Mouse (Mus musculus): ENCODE measurements around the gene Schip1. TPM values are rescaled to one million over a fixed set of nuclear protein-coding genes. Genes with fewer than 3 reads are reported as not detected.

The Schip1 gene
- polyA plus RNA-seq, 1 experiment, result 10.6 TPM

DNA sequence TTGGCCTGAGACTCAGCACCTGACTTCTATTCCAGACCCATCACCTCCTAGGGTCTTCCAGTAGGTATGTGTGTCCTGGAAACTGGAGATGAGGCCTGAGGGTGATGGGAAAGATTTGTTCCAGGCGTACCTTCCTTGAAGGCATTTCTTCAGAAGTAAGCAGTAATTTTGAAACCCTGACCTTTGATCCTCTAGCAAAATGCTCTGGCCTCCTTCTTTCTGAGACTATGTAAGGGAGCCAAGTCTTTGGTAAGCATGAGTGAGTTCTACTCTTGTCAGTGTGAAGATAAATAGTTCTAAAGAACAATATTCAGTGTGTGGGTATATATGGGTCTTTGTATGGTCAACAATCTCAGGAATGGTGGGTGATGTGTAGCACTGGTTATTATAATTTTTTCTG is 65.8 kb downstream of the Schip1 start:
- peak; percentile 68 for DNase-seq
- no peak overlapping the region for H3K4me3 ChIP-seq (ENCODE audit: insufficient read depth, low read depth, low read length)
- 60% methylated on average over 1 of the region's 1 CpGs for WGBS
- no peaks in the 10 kb centered on the region for H3K27me3 ChIP-seq (replicated peaks; ENCODE audit: control insufficient read depth, insufficient read depth, low read length)
- H3K36me3 ChIP-seq (ENCODE audit: control insufficient read depth, insufficient read depth, low read length), result no peaks in the 10 kb centered on the region
- TF ChIP-seq POLR2A (IDR thresholded peaks at IDR 0.05; ENCODE audit: low read depth, low read length) (no peak), CTCF (conservative IDR thresholded peaks at IDR 0.05; ENCODE audit: insufficient read depth, insufficient read length, low read depth, low read length) (no peak)
- no peaks in the 10 kb centered on the region for H3K4me1 ChIP-seq (ENCODE audit: control insufficient read depth, insufficient read depth, low read length)
- no peak overlapping the region for H3K27ac ChIP-seq (ENCODE audit: insufficient read depth, low read depth, low read length)

DNA sequence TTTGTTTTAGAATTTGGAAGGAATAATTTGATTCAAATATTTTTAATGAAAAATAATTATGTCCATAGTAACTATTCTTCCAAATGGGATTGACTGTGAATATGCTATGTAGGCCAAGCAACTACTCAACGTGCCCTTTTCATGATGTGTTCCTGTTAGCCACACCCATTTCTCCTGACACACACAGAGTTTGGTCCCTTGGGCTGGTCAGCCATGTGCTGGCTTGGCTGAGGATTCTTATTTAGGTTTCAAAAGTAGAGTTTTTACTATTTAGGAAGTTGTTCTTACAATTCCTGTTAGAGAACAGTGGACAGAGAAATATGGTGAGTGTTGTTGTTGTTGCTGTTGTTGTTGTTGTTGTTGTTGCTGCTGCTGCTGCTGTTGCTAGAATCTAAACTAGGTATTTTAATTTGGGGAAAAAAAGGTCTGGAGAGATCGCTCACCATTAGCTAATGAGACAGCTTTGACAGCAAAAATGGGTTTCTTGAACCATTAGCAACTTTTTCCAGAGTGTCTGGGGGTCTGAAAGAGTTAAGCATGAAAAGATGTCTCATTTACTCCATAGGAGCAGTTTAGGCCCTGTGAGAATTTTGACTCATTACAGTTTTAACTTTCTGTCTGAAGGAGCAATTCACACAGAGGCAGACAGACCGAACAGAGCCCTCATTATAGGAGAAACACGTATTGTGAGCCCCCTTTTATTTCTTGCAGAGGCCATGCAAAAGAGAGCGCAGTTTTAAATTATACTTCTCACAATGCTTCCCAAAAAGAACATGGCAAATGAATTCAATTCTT is 74.4 kb downstream of the Schip1 start:
- 81% methylated on average over 5 of the region's 5 CpGs for WGBS

DNA sequence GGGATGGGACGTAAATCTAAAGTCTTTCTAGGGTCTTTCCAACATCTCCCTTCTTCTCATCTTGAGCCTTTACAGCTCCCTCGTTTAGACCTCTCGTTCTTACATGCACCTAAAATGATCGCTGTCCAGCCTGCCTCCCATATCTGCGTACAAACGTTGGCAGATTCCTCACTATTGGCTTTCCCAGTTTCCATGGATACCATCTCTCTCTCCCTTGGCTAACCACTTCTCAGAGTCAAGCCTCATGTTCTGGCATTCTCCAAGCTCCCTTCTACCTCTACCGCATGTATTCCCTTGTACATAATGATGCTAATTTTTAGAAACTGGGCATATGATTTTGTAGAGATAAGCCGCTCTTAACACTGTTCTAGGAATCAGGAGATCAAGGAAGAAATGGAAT is 86.1 kb downstream of the Schip1 start:
- 86% methylated on average over 8 of the region's 8 CpGs for WGBS
- Histone ChIP-seq H3K4me3 (ENCODE audit: insufficient read depth, low read depth, low read length) (no peak overlapping the region), H3K4me1 (ENCODE audit: control insufficient read depth, insufficient read depth, low read length) (no peaks in the 10 kb centered on the region), H3K36me3 (ENCODE audit: control insufficient read depth, insufficient read depth, low read length) (no peaks in the 10 kb centered on the region), H3K27me3 (replicated peaks; ENCODE audit: control insufficient read depth, insufficient read depth, low read length) (no peaks in the 10 kb centered on the region), H3K27ac (ENCODE audit: insufficient read depth, low read depth, low read length) (no peak overlapping the region)
- no peak for DNase-seq
- TF ChIP-seq POLR2A (IDR thresholded peaks at IDR 0.05; ENCODE audit: low read depth, low read length), result no peak
- no peak for TF ChIP-seq CTCF (conservative IDR thresholded peaks at IDR 0.05; ENCODE audit: insufficient read depth, insufficient read length, low read depth, low read length)

More for the DNA sequence above, 74.4 kb downstream of the Schip1 start:
- TF ChIP-seq CTCF (conservative IDR thresholded peaks at IDR 0.05; ENCODE audit: insufficient read depth, insufficient read length, low read depth, low read length) (no peak), POLR2A (IDR thresholded peaks at IDR 0.05; ENCODE audit: low read depth, low read length) (no peak)
- H3K4me3 ChIP-seq (ENCODE audit: insufficient read depth, low read depth, low read length), result no peak overlapping the region
- no peaks in the 10 kb centered on the region for H3K36me3 ChIP-seq (ENCODE audit: control insufficient read depth, insufficient read depth, low read length)
- H3K27ac ChIP-seq (ENCODE audit: insufficient read depth, low read depth, low read length), result no peak overlapping the region
- no peaks in the 10 kb centered on the region for H3K4me1 ChIP-seq (ENCODE audit: control insufficient read depth, insufficient read depth, low read length)
- no peaks in the 10 kb centered on the region for H3K27me3 ChIP-seq (replicated peaks; ENCODE audit: control insufficient read depth, insufficient read depth, low read length)
- DNase-seq, result no peak

DNA sequence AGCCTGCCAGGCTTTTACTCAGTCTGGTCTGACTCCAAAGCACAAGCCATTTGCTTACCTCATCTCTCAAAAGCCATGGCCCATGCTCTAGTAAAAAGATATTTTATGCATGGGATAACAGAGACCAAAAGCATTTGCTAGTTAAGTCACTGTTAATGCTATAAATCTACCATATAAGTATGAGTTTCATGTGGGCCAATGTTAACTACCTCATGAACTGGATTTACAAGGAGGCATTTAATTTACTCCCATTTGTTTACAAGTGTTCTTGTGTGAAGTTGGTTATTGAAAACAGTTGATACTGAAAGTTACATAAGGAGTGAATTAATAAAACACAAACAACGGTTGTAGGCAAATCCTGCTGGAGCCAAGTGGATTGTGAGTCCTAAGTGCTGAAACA is 95.6 kb downstream of the Schip1 start:
- H3K36me3 ChIP-seq (ENCODE audit: control insufficient read depth, insufficient read depth, low read length), result no peaks in the 10 kb centered on the region
- H3K4me3 ChIP-seq (ENCODE audit: insufficient read depth, low read depth, low read length), result no peak overlapping the region
- no peak overlapping the region for H3K27ac ChIP-seq (ENCODE audit: insufficient read depth, low read depth, low read length)
- no peaks in the 10 kb centered on the region; the same call in 1 of the 2 replicates for H3K27me3 ChIP-seq (replicated peaks; ENCODE audit: control insufficient read depth, insufficient read depth, low read length)
- H3K4me1 ChIP-seq (ENCODE audit: control insufficient read depth, insufficient read depth, low read length), result no peaks in the 10 kb centered on the region
- WGBS, result 67% methylated on average over 1 of the region's 1 CpGs
- TF ChIP-seq CTCF (conservative IDR thresholded peaks at IDR 0.05; ENCODE audit: insufficient read depth, insufficient read length, low read depth, low read length) (no peak), POLR2A (IDR thresholded peaks at IDR 0.05; ENCODE audit: low read depth, low read length) (no peak)
- no peak for DNase-seq

DNA sequence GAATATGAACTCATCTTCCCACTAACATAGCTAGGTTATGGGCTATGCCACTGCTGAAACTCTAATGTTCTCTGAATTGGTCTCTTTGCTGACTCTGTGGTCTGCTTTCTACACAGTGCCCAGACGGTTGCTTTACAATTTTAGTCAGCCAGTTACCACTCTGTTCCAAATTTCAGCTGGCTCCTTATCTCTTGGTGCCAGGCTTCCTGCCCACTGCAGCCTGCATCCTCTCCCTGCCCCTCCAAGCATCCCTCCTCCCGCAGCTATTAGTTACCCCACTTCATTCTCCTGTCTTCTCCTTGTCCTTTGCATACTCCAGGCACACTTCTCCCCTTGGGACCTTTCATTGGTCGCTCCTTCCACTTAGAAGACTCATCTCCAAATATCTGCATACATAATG is 96.2 kb downstream of the Schip1 start:
- no peaks in the 10 kb centered on the region for H3K4me1 ChIP-seq (ENCODE audit: control insufficient read depth, insufficient read depth, low read length)
- H3K4me3 ChIP-seq (ENCODE audit: insufficient read depth, low read depth, low read length), result no peak overlapping the region
- DNase-seq, result no peak
- no peaks in the 10 kb centered on the region for H3K36me3 ChIP-seq (ENCODE audit: control insufficient read depth, insufficient read depth, low read length)
- no peaks in the 10 kb centered on the region; the same call in 1 of the 2 replicates for H3K27me3 ChIP-seq (replicated peaks; ENCODE audit: control insufficient read depth, insufficient read depth, low read length)
- WGBS, result 76% methylated on average over 3 of the region's 3 CpGs
- TF ChIP-seq POLR2A (IDR thresholded peaks at IDR 0.05; ENCODE audit: low read depth, low read length) (no peak), CTCF (conservative IDR thresholded peaks at IDR 0.05; ENCODE audit: insufficient read depth, insufficient read length, low read depth, low read length) (no peak)
- no peak overlapping the region for H3K27ac ChIP-seq (ENCODE audit: insufficient read depth, low read depth, low read length)

DNA sequence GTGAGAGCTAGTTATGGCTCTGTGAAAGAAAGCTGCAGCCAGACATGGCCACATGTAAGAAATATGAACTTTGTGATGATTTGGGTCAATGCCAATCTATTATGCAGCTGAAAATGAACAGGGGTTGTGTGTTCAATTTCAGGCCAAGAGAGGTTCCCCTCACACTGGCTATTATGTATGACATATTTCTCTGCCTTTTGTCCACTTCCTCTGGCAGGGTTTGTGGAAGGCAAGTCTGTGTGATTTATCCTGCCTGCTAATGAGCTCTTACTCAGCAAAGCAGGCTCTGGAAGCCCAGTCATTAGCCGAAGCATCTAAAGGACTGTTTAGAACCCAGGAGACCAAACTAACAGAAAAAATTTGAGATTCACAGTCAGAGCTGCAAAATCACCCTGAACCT is 113.6 kb downstream of the Schip1 start:
- Histone ChIP-seq H3K4me1 (ENCODE audit: control insufficient read depth, insufficient read depth, low read length) (no peaks in the 10 kb centered on the region), H3K27ac (ENCODE audit: insufficient read depth, low read depth, low read length) (no peak overlapping the region)
- 55% methylated on average over 1 of the region's 1 CpGs for WGBS

DNA sequence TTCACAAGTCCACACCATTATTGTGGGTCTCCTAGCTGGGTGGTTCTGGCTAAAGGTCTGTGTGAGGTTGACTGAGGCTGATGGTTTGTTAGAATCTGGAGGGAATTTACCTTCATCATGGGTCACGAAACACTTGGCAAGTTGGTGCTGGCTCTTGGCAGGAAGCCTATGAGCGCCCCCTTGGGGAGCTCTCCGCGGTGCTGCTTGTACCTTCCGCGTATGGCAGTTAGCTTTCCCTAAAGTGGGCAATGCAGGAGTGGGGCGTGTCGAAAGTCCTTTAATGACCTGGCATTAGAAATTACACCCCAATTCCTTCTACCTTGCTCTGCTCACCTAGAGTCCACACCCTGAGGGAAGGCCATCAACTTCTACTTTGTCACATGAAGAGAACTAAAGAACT is 122.9 kb downstream of the Schip1 start:
- WGBS, result 65% methylated on average over 8 of the region's 8 CpGs
- Histone ChIP-seq H3K27me3 (replicated peaks; ENCODE audit: control insufficient read depth, insufficient read depth, low read length) (no peaks in the 10 kb centered on the region), H3K36me3 (ENCODE audit: control insufficient read depth, insufficient read depth, low read length) (no peaks in the 10 kb centered on the region), H3K27ac (ENCODE audit: insufficient read depth, low read depth, low read length) (no peak overlapping the region), H3K4me1 (ENCODE audit: control insufficient read depth, insufficient read depth, low read length) (no peaks in the 10 kb centered on the region), H3K4me3 (ENCODE audit: insufficient read depth, low read depth, low read length) (no peak overlapping the region)
- DNase-seq, result peak; percentile 3
- TF ChIP-seq CTCF (conservative IDR thresholded peaks at IDR 0.05; ENCODE audit: insufficient read depth, insufficient read length, low read depth, low read length) (no peak), POLR2A (IDR thresholded peaks at IDR 0.05; ENCODE audit: low read depth, low read length) (no peak)

More for the DNA sequence above, 113.6 kb downstream of the Schip1 start:
- H3K36me3 ChIP-seq (ENCODE audit: control insufficient read depth, insufficient read depth, low read length), result no peaks in the 10 kb centered on the region
- no peak for DNase-seq
- H3K4me3 ChIP-seq (ENCODE audit: insufficient read depth, low read depth, low read length), result no peak overlapping the region
- TF ChIP-seq POLR2A (IDR thresholded peaks at IDR 0.05; ENCODE audit: low read depth, low read length) (no peak), CTCF (conservative IDR thresholded peaks at IDR 0.05; ENCODE audit: insufficient read depth, insufficient read length, low read depth, low read length) (no peak)
- no peaks in the 10 kb centered on the region for H3K27me3 ChIP-seq (replicated peaks; ENCODE audit: control insufficient read depth, insufficient read depth, low read length)

Data from kidney, adult 2 months (tissue).